Mouse (Mus musculus): ENCODE results near the gene Faf1.

DNA sequence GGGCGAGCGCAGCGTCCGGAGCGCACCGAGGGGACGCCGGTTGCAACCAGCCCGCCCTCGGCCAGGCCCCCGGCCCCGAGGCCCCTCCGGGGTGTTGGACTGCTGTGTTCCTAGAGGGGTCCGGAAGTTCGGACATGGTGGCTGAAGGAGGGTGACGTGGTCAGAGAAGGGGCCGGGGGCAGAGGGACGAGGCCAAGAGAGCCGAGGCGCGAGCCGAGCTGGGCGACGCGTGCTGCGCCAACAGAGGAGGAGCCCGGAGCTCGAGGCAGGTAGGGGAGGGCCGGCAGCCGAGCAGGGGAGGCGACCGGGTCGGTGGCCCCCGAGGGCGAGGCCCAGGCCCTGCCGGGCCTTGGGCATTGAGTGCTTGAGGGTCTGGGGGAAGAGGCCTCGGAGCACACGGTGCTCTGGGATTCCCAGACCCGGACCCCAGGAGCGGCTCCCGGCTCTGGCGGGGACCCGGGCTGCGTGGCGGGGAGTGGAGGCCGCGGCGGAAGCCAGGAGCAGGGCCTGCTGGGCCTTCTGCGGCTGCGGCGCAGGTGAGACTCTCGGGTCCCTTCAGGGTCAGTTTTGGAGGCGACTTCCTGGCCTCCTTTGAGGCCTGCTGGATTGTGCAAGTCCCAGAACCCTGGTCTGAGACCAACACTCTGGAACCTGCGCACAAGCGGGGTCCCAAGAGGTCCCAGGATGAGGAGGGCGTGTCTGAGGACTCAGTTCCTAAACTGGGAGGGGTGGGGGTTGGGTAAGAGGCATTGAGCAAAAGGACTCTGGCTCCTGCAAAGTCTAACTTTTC, 301.9 kb downstream of the Faf1 start:
- TF ChIP-seq CTCF (IDR thresholded peaks at IDR 0.05; ENCODE audit: borderline replicate concordance, insufficient read depth, low read length) = no peak
- TF ChIP-seq POLR2A (IDR thresholded peaks at IDR 0.05; ENCODE audit: low read depth, low read length) = no peak

Data from embryonic fibroblast, embryonic 13.5 days (primary cell).